Mouse (Mus musculus): ENCODE measurements at regions not wholly inside any gene's neighbourhood (a gene's known extent, or its start where the extent isn't known, plus 50 kb on each side); places are given as distances from the start of the nearest gene placed in this dataset.

DNA sequence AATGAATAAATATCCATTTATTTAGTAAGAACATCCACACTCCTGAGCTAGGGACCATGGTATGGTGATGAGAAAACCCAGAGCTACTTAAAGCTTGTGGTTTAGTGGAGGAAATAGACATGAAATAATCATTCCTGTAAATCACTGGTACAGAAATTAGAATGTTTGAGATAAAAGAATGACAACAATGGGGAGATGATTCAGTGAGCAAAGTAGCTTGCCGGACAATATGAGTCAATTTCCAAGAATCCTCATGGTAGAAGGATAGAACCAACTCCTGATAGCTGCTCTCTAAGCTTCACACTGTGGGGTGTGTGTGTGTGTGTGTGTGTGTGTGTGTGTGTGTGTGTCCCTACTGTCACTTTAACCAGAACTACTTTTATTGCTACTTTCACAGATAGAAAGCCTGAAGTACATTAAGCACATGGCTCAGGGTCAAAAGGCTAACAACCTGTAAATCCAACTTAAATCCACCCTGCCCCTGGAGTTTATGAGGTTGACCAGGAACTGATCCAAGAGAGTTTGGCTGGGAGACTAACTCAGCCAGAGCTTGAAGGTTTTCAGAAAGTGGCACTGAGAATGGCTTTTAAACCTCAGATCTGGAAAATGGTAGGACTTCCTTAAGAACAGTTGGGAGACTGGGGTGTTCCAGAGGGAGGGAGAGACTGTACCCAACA lies 336.9 kb upstream of the Gcfc2 start:
- no peak for DNase-seq (ENCODE audit: low read depth)

GRCm38 (mm10) chr6:81589727-81590126 lies 333.7 kb upstream of the Gcfc2 start:
- no peak for DNase-seq (ENCODE audit: low read depth)

DNA sequence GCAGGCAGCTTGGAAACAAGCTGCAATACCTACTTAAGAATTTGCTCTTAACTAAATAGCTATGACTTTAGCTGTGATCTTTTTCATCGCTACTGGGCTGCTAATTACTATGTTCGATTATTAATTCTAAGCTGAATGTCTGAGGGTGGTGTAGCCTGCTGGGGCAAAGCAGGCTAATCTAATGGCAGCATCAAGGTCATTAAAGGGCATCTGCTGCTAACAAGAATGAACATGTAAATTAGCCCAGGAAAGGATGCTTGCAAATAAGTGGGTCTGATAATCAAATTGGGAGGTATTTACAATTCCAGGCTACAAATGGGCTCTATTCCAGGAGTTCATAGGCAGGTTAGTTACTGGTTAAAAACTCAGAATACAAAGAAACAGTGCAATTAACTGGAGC lies 327.5 kb upstream of the Gcfc2 start:
- no peak for DNase-seq (ENCODE audit: low read depth)

DNA sequence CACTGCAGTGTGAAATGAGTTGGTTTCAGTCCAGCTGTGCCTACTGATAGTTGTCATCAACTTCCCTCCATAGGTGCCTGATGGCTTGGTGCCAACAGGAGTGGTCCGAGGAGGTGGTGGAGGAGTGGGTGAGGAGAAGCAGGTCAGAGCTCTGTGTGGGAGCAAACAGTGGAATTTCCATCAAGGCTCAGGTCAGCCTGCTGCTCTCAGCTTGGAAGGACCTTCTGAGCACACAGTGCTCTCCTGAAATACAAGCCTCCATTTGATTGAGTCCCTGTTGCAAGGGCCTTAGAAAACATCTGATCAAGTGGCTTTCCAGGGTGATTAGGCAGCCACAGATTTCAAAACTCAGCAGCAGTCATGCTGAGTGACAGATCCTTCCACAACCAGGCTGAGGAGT lies 314.8 kb upstream of the Gcfc2 start:
- no peak for DNase-seq (ENCODE audit: low read depth)

DNA sequence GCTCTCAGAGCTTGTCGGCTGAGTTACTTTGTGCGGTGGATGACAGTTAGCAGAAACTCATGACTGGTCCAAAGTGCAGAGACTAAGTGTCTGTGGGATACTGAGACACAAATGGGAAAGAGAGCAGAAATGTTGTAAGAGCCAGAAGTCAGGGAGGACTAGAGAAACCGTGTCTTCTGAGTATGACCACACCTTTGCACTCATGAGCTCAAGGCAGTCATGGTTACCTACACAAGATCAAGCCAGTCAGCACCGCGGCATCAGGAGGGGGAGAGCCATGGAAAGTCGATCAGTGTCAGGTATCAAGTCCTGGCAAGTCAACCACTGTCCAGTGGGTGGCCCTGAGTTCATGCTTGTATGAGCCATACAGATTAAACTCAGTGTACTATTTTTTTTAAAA lies 311.5 kb upstream of the Gcfc2 start:
- DNase-seq (ENCODE audit: low read depth) = no peak

DNA sequence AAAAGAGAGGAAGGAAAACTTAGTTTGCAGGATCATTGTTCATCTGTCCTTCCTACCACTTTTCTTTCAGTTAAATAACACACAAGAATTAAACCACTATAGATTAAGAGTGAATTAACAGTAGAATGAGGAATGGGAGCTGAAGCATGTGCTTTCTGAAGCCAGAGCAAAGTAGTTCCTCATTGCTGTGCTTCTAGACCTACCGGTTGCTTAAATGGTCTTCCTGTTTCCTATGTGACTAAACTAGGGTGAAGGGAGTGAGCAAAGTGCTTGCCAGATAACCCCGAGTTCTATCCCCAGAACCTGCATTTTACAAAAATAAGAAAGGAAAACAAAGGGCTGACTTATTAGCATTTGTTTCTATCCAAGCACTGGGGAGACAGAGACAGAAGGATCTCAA lies 305.5 kb upstream of the Gcfc2 start:
- DNase-seq (ENCODE audit: low read depth) = no peak

DNA sequence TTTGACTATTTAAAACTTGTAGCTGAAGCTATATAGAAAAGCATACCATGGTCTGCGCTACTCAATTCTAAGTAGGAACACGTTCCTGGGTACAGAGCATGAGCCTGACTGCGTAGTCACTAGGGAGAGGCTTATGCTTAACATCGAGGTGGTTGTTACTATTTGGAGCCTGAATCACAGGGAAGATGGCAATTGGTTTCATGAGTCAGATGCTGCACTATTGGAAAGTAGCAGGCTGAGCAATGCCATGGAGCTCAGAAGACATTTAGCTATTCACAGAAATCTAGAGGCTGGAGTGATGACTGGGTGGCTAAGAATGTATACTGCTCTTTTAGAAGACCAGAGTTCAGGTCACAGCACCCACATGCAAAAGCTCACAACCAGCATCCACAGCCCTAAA lies 302.4 kb upstream of the Gcfc2 start:
- DNase-seq (ENCODE audit: low read depth) = no peak

- no peak for DNase-seq (ENCODE audit: low read depth)
Observed at GRCm38 (mm10) chr6:81622714-81623113, 300.8 kb upstream of the Gcfc2 start.

DNA sequence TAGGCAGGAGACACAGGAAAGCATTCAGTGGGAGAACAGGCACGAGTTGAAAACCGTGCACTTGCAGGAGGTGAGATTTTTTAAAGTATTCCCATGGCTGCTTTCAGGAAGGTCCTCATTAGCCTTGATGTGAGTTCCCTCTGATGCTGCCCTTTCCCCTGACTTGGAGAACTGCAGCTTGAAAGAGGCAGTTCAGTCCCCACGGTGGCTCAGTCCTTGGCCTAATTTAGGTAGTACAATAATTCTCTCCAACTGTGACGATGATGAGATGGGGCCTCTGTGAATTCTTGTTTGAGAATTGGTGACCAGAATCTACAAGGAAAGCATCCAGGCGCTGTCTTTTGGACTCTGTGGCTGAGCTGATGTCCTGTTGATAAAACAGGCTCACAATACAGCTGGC lies 298.5 kb upstream of the Gcfc2 start:
- no peak for DNase-seq (ENCODE audit: low read depth)

DNA sequence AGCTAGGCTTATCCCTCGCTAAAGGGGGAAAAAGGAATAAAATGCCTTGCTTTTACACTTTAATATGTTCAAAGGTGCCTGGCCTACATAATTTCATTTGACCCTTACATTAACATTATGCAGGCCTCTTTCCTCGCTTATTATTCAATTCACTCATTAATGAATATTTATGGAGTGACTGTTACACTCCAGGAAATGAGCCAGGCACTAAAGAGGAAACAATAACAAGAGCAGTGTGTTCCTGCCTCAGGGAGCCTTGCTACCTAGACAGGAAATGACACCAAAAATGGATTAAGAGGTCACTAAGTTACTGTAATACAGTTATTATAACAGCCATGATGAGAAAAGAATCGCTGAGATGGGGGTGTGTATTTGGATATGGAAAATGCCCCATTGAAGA lies 289.9 kb upstream of the Gcfc2 start:
- no peak for DNase-seq (ENCODE audit: low read depth)

- DNase-seq (ENCODE audit: low read depth) = no peak
Observed at GRCm38 (mm10) chr6:81647615-81648375, 275.7 kb upstream of the Gcfc2 start.

- no peak for DNase-seq (ENCODE audit: low read depth)
Observed at GRCm38 (mm10) chr6:81651856-81652255, 271.6 kb upstream of the Gcfc2 start.

DNA sequence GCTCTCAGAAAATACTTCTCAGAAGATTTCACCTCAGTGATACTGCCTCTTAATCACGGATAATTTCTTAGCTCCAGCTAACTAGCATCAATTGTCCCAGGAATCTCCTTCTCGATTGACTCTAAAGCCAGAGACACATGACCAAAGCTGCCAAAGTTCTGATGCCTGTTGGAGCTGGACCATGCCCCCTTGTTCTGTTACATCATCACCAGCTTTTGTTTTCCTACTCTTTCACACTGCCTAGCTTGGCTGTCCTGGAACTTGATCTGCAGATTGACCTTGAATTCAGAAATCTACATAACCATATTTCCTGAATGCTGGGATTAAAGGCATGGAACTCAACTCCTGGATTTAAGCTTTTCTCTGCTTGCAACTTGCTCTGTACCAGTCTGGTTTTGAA lies 268.3 kb upstream of the Gcfc2 start:
- no peak for DNase-seq (ENCODE audit: low read depth)

GRCm38 (mm10) chr6:81660478-81661395 lies 262.7 kb upstream of the Gcfc2 start:
- no peak for DNase-seq (ENCODE audit: low read depth)

- no peak for DNase-seq (ENCODE audit: low read depth)
Observed at GRCm38 (mm10) chr6:81668944-81669343, 254.5 kb upstream of the Gcfc2 start.

DNA sequence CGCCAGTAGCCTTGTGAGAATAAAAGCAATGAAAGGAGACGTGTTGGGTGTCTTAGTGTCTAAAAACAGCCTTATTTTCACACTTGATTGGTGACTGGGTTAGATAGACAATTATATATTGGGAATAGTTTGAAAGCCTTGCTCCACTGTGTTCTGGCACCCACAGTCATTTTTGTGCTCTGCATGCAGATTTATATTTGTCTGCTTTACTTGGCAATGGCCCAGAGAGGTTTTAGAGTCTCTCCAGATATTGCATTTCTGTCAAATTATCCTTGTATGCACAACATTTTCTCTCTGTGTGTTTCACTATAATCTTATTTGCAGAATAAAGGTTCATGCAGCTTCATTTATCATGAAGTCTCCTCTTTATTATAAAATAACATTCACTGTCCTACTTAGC lies 250.2 kb upstream of the Gcfc2 start:
- no peak for DNase-seq (ENCODE audit: low read depth)

DNA sequence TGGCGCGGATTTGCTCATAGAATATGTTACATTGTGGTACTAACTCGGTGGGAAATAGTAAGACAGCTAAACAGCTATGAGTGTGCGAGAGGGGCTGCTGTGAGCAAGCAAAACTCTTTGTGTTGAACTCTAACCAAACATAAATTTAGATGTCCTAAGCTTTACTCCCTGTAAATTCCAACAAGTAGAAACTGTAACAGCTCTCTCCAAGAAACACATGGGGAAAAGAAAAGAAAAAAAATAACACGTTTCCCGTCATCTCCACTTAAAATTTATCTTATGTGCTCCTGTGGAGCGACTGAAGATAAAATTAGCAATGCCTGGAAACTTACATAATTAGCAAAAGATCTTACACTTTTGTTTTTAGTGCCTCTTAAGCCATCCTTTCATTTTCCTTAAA lies 226.2 kb upstream of the Gcfc2 start:
- no peak for DNase-seq (ENCODE audit: low read depth)

DNA sequence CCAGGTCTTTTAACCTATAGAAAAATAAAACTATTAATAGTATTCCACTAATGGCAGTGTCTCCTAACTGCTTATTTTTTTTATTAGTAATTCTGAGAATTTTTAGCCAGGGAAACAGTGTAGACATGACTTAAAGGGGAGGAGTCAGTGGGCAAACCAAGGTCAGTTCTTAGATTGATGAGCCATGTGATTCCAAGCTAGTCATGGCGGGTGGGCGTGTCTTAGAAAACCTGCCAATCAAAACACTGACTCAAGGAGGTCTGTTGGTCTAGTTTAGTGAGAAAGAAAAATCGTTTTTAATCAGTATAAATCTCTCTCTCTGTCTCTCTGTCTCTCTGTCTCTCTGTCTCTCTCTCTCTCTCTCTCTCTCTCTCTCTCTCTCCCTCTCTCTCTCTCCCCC lies 225.3 kb upstream of the Gcfc2 start:
- no peak for DNase-seq (ENCODE audit: low read depth)

DNA sequence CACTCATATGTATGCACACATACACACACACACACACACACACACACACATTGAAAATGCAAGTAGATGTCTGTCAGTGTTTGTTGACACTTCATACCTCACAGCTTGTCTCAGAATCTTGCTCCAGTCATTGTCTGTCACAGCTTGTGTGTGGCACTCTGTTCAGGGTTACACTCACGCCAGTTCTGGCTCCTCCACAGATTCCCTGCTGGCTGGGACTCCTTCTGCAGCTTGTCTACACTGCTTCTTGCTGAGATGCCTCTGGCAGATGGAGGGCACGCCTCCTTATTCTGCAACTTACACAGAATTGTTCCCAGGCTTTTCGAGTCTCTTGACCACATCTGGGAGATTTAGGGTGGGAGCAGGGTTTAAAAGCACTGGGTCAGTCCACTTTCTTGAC lies 208.6 kb upstream of the Gcfc2 start:
- no peak for DNase-seq (ENCODE audit: low read depth)

- DNase-seq (ENCODE audit: low read depth) = no peak
Observed at GRCm38 (mm10) chr6:81716371-81716770, 207.1 kb upstream of the Gcfc2 start.

- DNase-seq (ENCODE audit: low read depth) = no peak
Observed at GRCm38 (mm10) chr6:81724601-81725545, 198.6 kb upstream of the Gcfc2 start.

DNA sequence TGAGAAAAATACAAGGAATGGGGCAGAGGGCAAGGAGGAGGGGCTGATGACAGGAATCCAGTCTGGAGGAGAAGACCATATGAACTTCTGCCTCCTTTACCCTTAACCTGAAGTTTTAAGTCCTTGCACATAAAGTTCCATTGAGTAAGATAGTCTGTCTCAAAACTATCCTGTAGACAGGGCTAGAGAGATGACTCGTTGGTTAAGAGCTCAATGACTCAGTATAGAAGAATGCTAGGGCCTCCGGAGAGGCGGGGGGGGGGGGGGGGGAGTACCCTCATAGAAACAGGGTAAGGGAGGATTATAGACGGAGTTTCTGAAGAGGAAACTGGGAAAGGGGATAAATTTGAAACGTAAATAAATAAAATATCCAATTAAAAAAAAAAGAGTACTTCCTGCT lies 191.8 kb upstream of the Gcfc2 start:
- DNase-seq (ENCODE audit: low read depth) = no peak
